Mouse (Mus musculus) megakaryocyte, embryonic 14.5 days (primary cell): Measurements from ENCODE around the gene Ppid.

Experiments
- FLI1 ChIP-seq: IDR thresholded peaks from 2 replicates; pipeline ENCODE4 v1.6.1; 2012; ENCODE audit warnings: low read length, inconsistent platforms, mixed read lengths
- GATA1 ChIP-seq: IDR thresholded peaks from 3 replicates; pipeline ENCODE4 v1.6.1; 2012; ENCODE audit warnings: mixed read lengths, low read length, inconsistent platforms, borderline replicate concordance

DNA sequence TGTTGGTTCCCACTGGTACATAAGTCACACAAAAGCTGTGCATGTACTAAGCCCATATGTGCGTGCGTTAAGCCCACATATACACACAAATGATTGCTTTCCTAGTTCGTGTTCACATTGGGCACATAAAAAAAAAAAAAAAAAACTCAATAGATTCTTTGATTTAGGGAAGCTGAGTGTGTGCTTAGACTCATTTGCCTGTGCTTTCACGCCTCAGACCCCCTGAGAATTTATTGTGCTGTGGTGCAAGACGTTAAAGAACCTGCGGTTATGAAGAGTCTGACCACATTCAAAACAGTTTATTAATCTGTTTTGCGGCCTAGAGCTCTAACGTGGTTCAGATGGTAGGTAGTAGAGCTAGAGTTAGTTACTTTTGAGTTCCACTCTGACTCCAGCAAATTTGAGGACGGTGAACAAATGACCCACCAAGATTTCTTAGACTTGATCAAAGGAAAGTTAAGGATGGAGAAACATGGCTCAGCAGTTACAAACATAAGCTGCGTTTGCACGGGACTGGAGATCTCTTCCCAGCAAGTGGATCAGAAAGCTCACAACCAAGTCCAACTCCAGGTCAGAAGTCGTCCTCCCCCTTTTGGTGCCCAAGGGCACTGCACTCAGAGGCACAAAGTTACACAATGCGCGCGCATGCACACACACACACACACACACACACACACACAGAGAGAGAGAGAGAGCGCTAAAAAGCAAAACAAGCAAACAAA lies 22.4 kb upstream of the Ppid start:
- no peak for TF ChIP-seq GATA1
- TF ChIP-seq FLI1, result no peak
